Mouse (Mus musculus): Measurements from ENCODE around the gene Eya2. TPM values are rescaled to one million over a fixed set of nuclear protein-coding genes. Genes with fewer than 3 reads are reported as not detected.
A peak's percentile ranks its signal among the peaks of the same experiment; 100 is the strongest.

Gene Eya2
- polyA plus RNA-seq, 1 experiment from 2014 or later, result 6.9 TPM

DNA sequence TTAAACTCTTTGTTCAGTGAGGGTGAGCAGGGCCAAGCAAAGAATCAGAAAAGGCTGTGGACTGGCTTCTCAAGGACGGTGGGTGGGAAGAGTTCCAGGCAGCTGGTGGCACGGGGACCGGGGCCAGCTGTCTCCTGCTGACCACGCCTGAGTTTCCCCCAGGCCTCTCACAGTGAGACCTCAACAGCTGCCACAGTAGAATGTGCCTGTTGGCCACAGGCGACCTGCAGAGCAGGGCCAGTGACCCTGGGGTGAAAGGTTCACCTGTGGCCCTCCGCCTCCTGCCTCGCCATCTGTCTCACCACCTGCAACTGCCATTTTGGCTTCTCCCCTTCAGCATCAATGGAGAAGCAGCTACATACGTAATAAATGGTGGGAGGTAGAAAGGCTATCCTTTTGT is 35.1 kb downstream of the Eya2 start:
- ATAC-seq (ENCODE audit: low read depth), result no peak
- 36% methylated on average over 8 of the region's 8 CpGs for WGBS
- Histone ChIP-seq H3K4me3 (ENCODE audit: low read length) (no peak overlapping the region), H3K36me3 (ENCODE audit: control insufficient read depth, insufficient read depth, low read length) (no peaks in the 10 kb centered on the region), H3K4me1 (replicated peaks; ENCODE audit: control insufficient read depth, insufficient read depth, low read length) (peaks cover 3% of the 10 kb centered on the region; the same call in 1 of the 2 replicates), H3K9ac (ENCODE audit: low read length) (no peak overlapping the region), H3K27ac (ENCODE audit: low read length) (no peak overlapping the region), H3K9me3 (ENCODE audit: control insufficient read depth, low read length) (no peaks in the 10 kb centered on the region), H3K4me2 (ENCODE audit: low read depth, low read length) (no peak overlapping the region), H3K27me3 (ENCODE audit: control insufficient read depth, insufficient read depth, low read depth, low read length) (no peaks in the 10 kb centered on the region)

DNA sequence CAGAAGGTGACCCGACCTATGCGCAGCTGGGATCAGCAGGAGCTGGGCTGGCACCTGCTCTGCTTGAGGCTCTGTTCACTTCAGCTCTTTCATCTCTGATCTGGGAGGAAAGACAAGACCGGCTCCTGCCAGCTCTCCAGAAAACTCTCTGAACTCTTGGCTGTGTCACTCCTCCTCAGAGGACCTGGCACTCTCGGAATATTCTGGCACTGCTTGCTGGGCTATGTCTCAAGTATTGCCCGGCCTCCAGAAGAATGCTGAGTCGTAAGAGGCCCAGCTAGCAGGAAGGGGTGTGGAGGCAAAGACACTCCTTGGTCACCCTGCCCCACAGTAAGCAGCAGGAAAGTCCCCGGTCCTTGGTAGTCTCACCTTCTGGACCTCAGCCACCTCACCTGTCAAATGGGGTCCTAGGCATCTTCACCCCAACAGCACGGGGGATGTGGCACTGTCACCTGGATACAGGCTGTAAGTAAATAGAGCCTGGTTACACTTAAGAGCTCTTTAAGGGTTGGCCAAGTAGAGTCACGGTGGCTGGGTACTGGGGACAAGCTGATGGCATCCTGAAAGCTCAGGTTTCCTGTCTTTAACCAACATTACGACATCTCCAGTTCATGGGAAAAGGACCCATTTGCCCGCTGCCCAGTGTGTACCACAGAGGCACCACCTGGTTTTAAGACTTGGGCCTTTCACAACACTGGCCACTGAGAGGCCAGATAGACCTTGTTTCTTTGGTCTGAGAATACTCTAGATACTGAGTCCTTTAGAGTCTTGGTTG is 38.4 kb downstream of the Eya2 start:
- H3K9ac ChIP-seq (ENCODE audit: low read length), result no peak overlapping the region
- H3K27ac ChIP-seq (ENCODE audit: low read length), result peak overlapping the region; percentile 65
- no peaks in the 10 kb centered on the region for H3K36me3 ChIP-seq (ENCODE audit: control insufficient read depth, insufficient read depth, low read length)
- H3K4me3 ChIP-seq (ENCODE audit: low read length), result no peak overlapping the region
- H3K9me3 ChIP-seq (ENCODE audit: control insufficient read depth, low read length), result no peaks in the 10 kb centered on the region
- ATAC-seq (ENCODE audit: low read depth), result peak; percentile 87
- no peaks in the 10 kb centered on the region for H3K27me3 ChIP-seq (ENCODE audit: control insufficient read depth, insufficient read depth, low read depth, low read length)
- 43% methylated on average over 11 of the region's 11 CpGs for WGBS
- H3K4me1 ChIP-seq (replicated peaks; ENCODE audit: control insufficient read depth, insufficient read depth, low read length), result peaks cover 3% of the 10 kb centered on the region; the same call in 1 of the 2 replicates
- H3K4me2 ChIP-seq (ENCODE audit: low read depth, low read length), result no peak overlapping the region

GRCm38 (mm10) chr2:165634481-165634880 is 39.6 kb downstream of the Eya2 start:
- no peaks in the 10 kb centered on the region for H3K9me3 ChIP-seq (ENCODE audit: control insufficient read depth, low read length)
- H3K9ac ChIP-seq (ENCODE audit: low read length), result no peak overlapping the region
- H3K4me3 ChIP-seq (ENCODE audit: low read length), result no peak overlapping the region
- WGBS, result 65% methylated on average over 7 of the region's 7 CpGs
- H3K27ac ChIP-seq (ENCODE audit: low read length), result no peak overlapping the region
- H3K36me3 ChIP-seq (ENCODE audit: control insufficient read depth, insufficient read depth, low read length), result no peaks in the 10 kb centered on the region
- H3K4me2 ChIP-seq (ENCODE audit: low read depth, low read length), result no peak overlapping the region
- peaks cover 3% of the 10 kb centered on the region; the same call in 1 of the 2 replicates for H3K4me1 ChIP-seq (replicated peaks; ENCODE audit: control insufficient read depth, insufficient read depth, low read length)
- H3K27me3 ChIP-seq (ENCODE audit: control insufficient read depth, insufficient read depth, low read depth, low read length), result no peaks in the 10 kb centered on the region
- ATAC-seq (ENCODE audit: low read depth), result no peak

DNA sequence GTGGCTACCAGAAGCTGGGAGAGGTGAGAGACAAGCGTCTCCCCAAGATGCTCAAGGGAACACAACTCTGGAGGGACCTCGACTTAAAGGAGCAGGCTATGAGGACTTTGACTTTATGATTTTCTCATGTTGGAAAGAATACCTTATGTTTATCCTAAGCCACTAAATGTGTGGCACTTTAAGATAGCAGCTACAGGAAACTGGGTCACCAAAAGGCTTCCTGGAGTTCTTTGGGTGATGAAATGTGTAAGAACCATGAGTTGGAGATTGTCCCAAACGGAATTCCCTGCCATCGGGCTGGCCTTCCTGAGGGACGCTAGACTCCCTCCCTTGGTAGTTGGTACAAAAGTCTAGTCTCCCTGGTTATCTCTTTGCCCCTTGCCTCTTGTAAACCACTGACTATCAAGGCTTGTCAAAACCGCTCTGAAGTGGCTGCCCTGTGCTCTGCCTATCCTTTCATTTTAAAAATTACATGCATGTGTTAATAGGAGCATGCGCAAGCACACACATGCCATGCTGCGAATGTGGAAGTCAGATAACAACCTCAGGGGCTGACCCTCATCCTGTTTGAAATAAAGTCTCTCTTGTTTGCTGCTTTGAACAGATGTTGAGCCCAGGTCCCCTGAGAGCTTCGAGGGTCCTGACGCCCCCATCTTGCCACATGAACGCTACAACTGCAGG is 44.4 kb downstream of the Eya2 start:
- H3K9ac ChIP-seq (ENCODE audit: low read length), result no peak overlapping the region
- 59% methylated on average over 11 of the region's 11 CpGs for WGBS
- H3K27me3 ChIP-seq (ENCODE audit: control insufficient read depth, insufficient read depth, low read depth, low read length), result no peaks in the 10 kb centered on the region
- no peaks in the 10 kb centered on the region for H3K9me3 ChIP-seq (ENCODE audit: control insufficient read depth, low read length)
- no peak overlapping the region for H3K4me3 ChIP-seq (ENCODE audit: low read length)
- H3K4me2 ChIP-seq (ENCODE audit: low read depth, low read length), result no peak overlapping the region
- ATAC-seq (ENCODE audit: low read depth), result no peak
- no peaks in the 10 kb centered on the region for H3K36me3 ChIP-seq (ENCODE audit: control insufficient read depth, insufficient read depth, low read length)
- peaks cover 4% of the 10 kb centered on the region; the same call in 1 of the 2 replicates for H3K4me1 ChIP-seq (replicated peaks; ENCODE audit: control insufficient read depth, insufficient read depth, low read length)
- H3K27ac ChIP-seq (ENCODE audit: low read length), result no peak overlapping the region

DNA sequence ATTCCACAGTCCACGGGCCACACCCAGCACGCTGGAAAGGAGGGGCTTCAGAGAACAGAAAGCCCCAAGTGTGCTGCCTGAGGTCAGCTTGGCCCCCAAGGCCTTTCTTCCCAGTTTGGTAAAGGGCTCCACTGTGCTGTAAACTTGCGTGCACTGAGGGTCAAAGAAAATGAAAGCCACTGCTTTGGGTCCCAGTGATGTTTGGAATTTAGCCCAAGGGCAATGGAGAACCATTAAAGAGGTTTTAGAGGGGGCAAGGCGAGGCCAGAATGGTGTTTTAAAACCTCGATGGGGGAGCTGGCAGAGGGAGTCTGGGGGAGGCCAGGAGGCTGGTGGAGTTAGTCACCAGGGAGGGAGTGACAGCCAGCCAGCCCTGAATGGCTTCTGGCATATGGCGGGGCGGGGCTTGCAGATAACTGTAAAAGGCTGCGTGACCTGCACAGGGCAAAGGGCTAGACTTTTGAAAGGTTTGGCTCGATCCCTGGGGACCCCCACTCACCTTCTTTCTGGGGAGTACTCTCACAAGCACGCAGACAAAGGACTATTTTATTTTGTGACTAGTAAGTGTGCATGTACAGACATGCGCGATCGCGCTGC is 47.2 kb downstream of the Eya2 start:
- no peak overlapping the region for H3K27ac ChIP-seq (ENCODE audit: low read length)
- 63% methylated on average over 14 of the region's 14 CpGs for WGBS
- H3K36me3 ChIP-seq (ENCODE audit: control insufficient read depth, insufficient read depth, low read length), result no peaks in the 10 kb centered on the region
- H3K9me3 ChIP-seq (ENCODE audit: control insufficient read depth, low read length), result no peaks in the 10 kb centered on the region
- H3K4me1 ChIP-seq (replicated peaks; ENCODE audit: control insufficient read depth, insufficient read depth, low read length), result peaks cover 4% of the 10 kb centered on the region; the same call in 1 of the 2 replicates
- ATAC-seq (ENCODE audit: low read depth), result no peak
- no peak overlapping the region for H3K4me2 ChIP-seq (ENCODE audit: low read depth, low read length)
- H3K9ac ChIP-seq (ENCODE audit: low read length), result no peak overlapping the region
- no peak overlapping the region for H3K4me3 ChIP-seq (ENCODE audit: low read length)
- H3K27me3 ChIP-seq (ENCODE audit: control insufficient read depth, insufficient read depth, low read depth, low read length), result no peaks in the 10 kb centered on the region

GRCm38 (mm10) chr2:165643596-165643995 is 48.8 kb downstream of the Eya2 start:
- H3K4me2 ChIP-seq (ENCODE audit: low read depth, low read length), result no peak overlapping the region
- no peak overlapping the region for H3K4me3 ChIP-seq (ENCODE audit: low read length)
- H3K27ac ChIP-seq (ENCODE audit: low read length), result peak overlapping the region; percentile 19; the same call in 1 of the 2 replicates
- 50% methylated on average over 3 of the region's 3 CpGs for WGBS
- no peaks in the 10 kb centered on the region for H3K27me3 ChIP-seq (ENCODE audit: control insufficient read depth, insufficient read depth, low read depth, low read length)
- H3K9me3 ChIP-seq (ENCODE audit: control insufficient read depth, low read length), result no peaks in the 10 kb centered on the region
- peaks cover 4% of the 10 kb centered on the region; the same call in 1 of the 2 replicates for H3K4me1 ChIP-seq (replicated peaks; ENCODE audit: control insufficient read depth, insufficient read depth, low read length)
- H3K9ac ChIP-seq (ENCODE audit: low read length), result no peak overlapping the region
- ATAC-seq (ENCODE audit: low read depth), result no peak
- H3K36me3 ChIP-seq (ENCODE audit: control insufficient read depth, insufficient read depth, low read length), result no peaks in the 10 kb centered on the region

DNA sequence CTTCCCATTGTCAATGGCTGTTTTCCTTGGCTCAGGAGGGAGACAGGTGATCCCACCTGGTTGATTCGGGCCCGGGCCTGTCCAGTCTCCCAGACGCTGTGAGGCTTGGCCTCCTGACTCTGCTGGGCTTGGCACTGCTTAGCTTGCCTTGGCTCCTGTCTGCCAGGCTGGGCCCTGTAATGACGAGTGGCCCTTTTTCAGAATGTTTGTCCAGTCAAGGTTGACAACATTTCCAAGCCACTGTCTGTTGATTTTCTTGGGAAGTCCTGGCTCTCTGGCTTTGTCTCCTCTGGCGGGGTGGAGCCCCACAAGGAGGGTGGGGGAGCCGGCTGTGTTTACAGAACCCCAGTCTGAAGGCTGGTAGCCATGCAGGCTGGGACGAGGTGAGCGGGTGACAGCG is 49.2 kb downstream of the Eya2 start:
- 41% methylated on average over 9 of the region's 9 CpGs for WGBS
- no peaks in the 10 kb centered on the region for H3K9me3 ChIP-seq (ENCODE audit: control insufficient read depth, low read length)
- H3K27me3 ChIP-seq (ENCODE audit: control insufficient read depth, insufficient read depth, low read depth, low read length), result no peaks in the 10 kb centered on the region
- no peak overlapping the region for H3K4me2 ChIP-seq (ENCODE audit: low read depth, low read length)
- H3K27ac ChIP-seq (ENCODE audit: low read length), result peak overlapping the region; percentile 19; the same call in 1 of the 2 replicates
- H3K9ac ChIP-seq (ENCODE audit: low read length), result no peak overlapping the region
- H3K4me1 ChIP-seq (replicated peaks; ENCODE audit: control insufficient read depth, insufficient read depth, low read length), result peaks cover 4% of the 10 kb centered on the region; the same call in 1 of the 2 replicates
- H3K4me3 ChIP-seq (ENCODE audit: low read length), result no peak overlapping the region
- ATAC-seq (ENCODE audit: low read depth), result peak; percentile 49; the same call in 1 of the 2 replicates
- H3K36me3 ChIP-seq (ENCODE audit: control insufficient read depth, insufficient read depth, low read length), result no peaks in the 10 kb centered on the region

- WGBS, result 23% methylated on average over 11 of the region's 11 CpGs
- ATAC-seq (ENCODE audit: low read depth), result no peak
- H3K9ac ChIP-seq (ENCODE audit: low read length), result no peak overlapping the region
- peaks cover 13% of the 10 kb centered on the region for H3K4me1 ChIP-seq (replicated peaks; ENCODE audit: control insufficient read depth, insufficient read depth, low read length)
- H3K4me3 ChIP-seq (ENCODE audit: low read length), result no peak overlapping the region
- H3K9me3 ChIP-seq (ENCODE audit: control insufficient read depth, low read length), result no peaks in the 10 kb centered on the region
- no peaks in the 10 kb centered on the region for H3K36me3 ChIP-seq (ENCODE audit: control insufficient read depth, insufficient read depth, low read length)
- no peak overlapping the region for H3K27ac ChIP-seq (ENCODE audit: low read length)
- no peak overlapping the region for H3K4me2 ChIP-seq (ENCODE audit: low read depth, low read length)
- H3K27me3 ChIP-seq (ENCODE audit: control insufficient read depth, insufficient read depth, low read depth, low read length), result no peaks in the 10 kb centered on the region
Measured at GRCm38 (mm10) chr2:165651031-165651430, 56.2 kb downstream of the Eya2 start.

GRCm38 (mm10) chr2:165652281-165652680 is 57.4 kb downstream of the Eya2 start:
- Histone ChIP-seq H3K9ac (ENCODE audit: low read length) (no peak overlapping the region), H3K4me2 (ENCODE audit: low read depth, low read length) (no peak overlapping the region), H3K9me3 (ENCODE audit: control insufficient read depth, low read length) (no peaks in the 10 kb centered on the region), H3K27me3 (ENCODE audit: control insufficient read depth, insufficient read depth, low read depth, low read length) (no peaks in the 10 kb centered on the region), H3K4me1 (replicated peaks; ENCODE audit: control insufficient read depth, insufficient read depth, low read length) (peaks cover 13% of the 10 kb centered on the region), H3K36me3 (ENCODE audit: control insufficient read depth, insufficient read depth, low read length) (no peaks in the 10 kb centered on the region), H3K27ac (ENCODE audit: low read length) (no peak overlapping the region), H3K4me3 (ENCODE audit: low read length) (no peak overlapping the region)
- WGBS, result 53% methylated on average over 6 of the region's 6 CpGs
- ATAC-seq (ENCODE audit: low read depth), result no peak
